Mouse (Mus musculus): ENCODE data around the gene Klf13. TPM values are rescaled to one million over a fixed set of nuclear protein-coding genes. Genes with fewer than 3 reads are reported as not detected.

Gene Klf13
- polyA plus RNA-seq, 1 experiment from 2014 or later = 27.5 TPM

DNA sequence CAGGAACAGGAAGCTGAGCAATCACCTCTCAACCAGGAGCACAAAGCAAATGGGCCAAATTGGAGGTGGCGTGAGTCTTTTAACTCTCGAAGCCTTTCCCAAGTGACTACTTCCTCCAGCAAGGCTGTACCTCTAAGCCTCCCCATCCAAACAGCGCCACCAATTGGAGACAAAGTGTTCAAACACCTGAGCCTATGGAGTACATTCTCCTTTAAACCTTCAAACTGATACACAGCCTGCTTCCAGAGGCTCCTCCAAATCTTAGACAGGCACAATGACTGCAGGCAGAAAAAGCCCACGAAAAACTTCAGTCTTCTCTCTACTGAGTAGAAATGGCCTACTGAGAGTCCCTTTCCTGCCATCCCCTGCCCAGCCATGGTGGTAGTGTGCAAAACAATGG, 38.9 kb upstream of the Klf13 start:
- Histone ChIP-seq H3K27ac (no peak overlapping the region), H3K9ac (ENCODE audit: low read depth, low read length) (no peak overlapping the region), H3K9me3 (replicated peaks; ENCODE audit: low read length) (no peaks in the 10 kb centered on the region), H3K4me3 (replicated peaks; ENCODE audit: low read depth, low read length) (no peak overlapping the region), H3K4me2 (ENCODE audit: low read length) (no peak overlapping the region), H3K27me3 (ENCODE audit: insufficient read depth, low read length) (no peaks in the 10 kb centered on the region), H3K4me1 (replicated peaks; ENCODE audit: insufficient read depth, low read length) (no peaks in the 10 kb centered on the region), H3K36me3 (ENCODE audit: insufficient read depth, low read length) (no peaks in the 10 kb centered on the region)
- no peak for ATAC-seq (replicated peaks; ENCODE audit: low FRiP score, low read depth)
- no peak for TF ChIP-seq CTCF (IDR thresholded peaks at IDR 0.05; ENCODE audit: low read depth)
- 87% methylated on average over 4 of the region's 4 CpGs for WGBS
- no peak for DNase-seq (ENCODE audit: low spot score)

DNA sequence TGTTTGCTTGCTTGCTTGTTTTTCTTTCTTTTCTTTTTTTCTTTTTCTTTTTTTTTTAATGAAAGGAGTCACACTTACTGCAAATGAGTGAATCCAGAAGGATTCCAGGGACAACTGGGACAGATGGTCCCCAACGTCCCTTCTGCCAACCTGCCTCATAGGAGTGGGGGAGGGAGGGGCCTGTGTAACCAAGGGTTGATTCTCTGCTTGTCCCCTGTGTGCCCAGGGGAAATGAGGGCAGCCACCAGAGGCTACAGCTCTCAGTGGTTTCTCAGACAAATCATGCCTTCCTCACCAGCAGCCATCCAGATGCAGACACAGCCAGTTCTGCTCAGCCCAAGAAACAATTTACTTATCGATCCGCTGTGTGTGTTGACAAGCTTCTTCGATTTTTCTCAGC, 32.3 kb upstream of the Klf13 start:
- ATAC-seq (replicated peaks; ENCODE audit: low FRiP score, low read depth) = no peak
- H3K36me3 ChIP-seq (ENCODE audit: insufficient read depth, low read length) = no peaks in the 10 kb centered on the region
- no peak for DNase-seq (ENCODE audit: low spot score)
- H3K4me1 ChIP-seq (replicated peaks; ENCODE audit: insufficient read depth, low read length) = no peaks in the 10 kb centered on the region
- 71% methylated on average over 4 of the region's 4 CpGs for WGBS
- H3K4me2 ChIP-seq (ENCODE audit: low read length) = no peak overlapping the region
- no peaks in the 10 kb centered on the region for H3K9me3 ChIP-seq (replicated peaks; ENCODE audit: low read length)
- TF ChIP-seq CTCF (IDR thresholded peaks at IDR 0.05; ENCODE audit: low read depth) = no peak
- no peaks in the 10 kb centered on the region for H3K27me3 ChIP-seq (ENCODE audit: insufficient read depth, low read length)
- H3K27ac ChIP-seq = no peak overlapping the region
- no peak overlapping the region for H3K9ac ChIP-seq (ENCODE audit: low read depth, low read length)
- H3K4me3 ChIP-seq (replicated peaks; ENCODE audit: low read depth, low read length) = no peak overlapping the region

DNA sequence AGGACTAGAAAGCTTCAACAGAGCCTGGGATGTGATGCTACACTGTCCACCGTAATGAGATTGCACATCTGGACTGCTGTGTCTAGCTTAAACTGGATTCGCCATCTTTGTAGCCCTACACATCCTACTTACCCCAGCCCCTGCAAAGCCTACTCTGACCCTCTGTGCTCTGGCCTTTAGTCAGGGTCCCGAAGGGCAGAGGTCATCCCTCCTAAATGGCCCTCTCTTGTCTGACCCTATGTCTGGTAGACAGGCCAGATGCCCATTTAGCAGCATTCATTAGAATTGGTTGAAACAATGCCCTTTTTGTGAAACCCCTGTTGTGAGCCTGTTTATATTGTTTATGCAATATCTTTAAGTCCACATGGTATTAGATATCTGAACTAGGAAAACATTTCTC, 31.2 kb upstream of the Klf13 start:
- Histone ChIP-seq H3K36me3 (ENCODE audit: insufficient read depth, low read length) (no peaks in the 10 kb centered on the region), H3K27ac (no peak overlapping the region), H3K4me3 (replicated peaks; ENCODE audit: low read depth, low read length) (no peak overlapping the region), H3K9ac (ENCODE audit: low read depth, low read length) (no peak overlapping the region), H3K9me3 (replicated peaks; ENCODE audit: low read length) (no peaks in the 10 kb centered on the region), H3K4me1 (replicated peaks; ENCODE audit: insufficient read depth, low read length) (no peaks in the 10 kb centered on the region), H3K4me2 (ENCODE audit: low read length) (no peak overlapping the region), H3K27me3 (ENCODE audit: insufficient read depth, low read length) (no peaks in the 10 kb centered on the region)
- WGBS = 77% methylated on average over 3 of the region's 3 CpGs
- DNase-seq (ENCODE audit: low spot score) = no peak
- no peak for ATAC-seq (replicated peaks; ENCODE audit: low FRiP score, low read depth)
- TF ChIP-seq CTCF (IDR thresholded peaks at IDR 0.05; ENCODE audit: low read depth) = no peak

DNA sequence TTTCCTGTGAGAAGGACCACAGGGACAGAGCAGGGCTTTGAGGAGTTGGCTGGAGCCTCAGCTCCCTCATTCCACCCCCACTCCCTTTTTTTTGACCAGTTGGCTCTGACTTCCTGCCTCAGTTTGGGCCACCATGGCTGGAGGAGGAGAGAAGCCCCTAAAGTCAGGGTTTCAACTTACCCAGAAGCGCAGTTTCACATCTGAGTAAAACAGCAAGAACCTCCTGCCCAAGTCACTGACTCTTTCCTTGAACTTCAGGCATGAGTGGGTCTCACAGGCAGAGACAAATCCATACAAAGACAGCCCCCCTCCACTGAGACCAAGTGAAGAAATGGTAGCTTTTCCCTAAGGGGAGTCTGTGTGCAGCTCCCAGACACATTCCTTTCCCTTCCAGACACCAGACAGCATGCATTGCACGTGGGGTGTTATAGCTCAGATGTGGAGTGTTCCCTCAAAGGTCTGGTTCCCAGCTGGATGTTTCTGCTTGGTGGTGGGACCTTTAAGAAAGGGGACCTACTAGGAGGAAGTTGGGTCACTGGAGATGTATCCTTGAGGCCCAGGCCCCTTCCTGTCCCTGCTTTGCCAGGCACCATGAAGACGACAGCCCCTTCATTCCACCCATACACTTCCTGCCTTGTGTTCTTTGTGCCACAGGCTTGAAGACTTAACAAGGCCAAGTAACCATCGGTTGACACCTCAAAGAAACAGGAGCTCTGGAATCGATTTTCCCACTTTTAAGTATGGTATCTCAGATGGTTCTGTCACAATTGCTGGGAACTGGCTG, 27.1 kb upstream of the Klf13 start:
- WGBS = 65% methylated on average over 5 of the region's 5 CpGs
- TF ChIP-seq CTCF (IDR thresholded peaks at IDR 0.05; ENCODE audit: low read depth) = no peak
- no peak overlapping the region for H3K27ac ChIP-seq
- H3K4me3 ChIP-seq (replicated peaks; ENCODE audit: low read depth, low read length) = no peak overlapping the region
- no peak overlapping the region for H3K9ac ChIP-seq (ENCODE audit: low read depth, low read length)
- no peak overlapping the region for H3K4me2 ChIP-seq (ENCODE audit: low read length)
- DNase-seq (ENCODE audit: low spot score) (no peak), ATAC-seq (replicated peaks; ENCODE audit: low FRiP score, low read depth) (no peak)
- H3K9me3 ChIP-seq (replicated peaks; ENCODE audit: low read length) = no peaks in the 10 kb centered on the region
- no peaks in the 10 kb centered on the region for H3K27me3 ChIP-seq (ENCODE audit: insufficient read depth, low read length)
- no peaks in the 10 kb centered on the region for H3K36me3 ChIP-seq (ENCODE audit: insufficient read depth, low read length)
- H3K4me1 ChIP-seq (replicated peaks; ENCODE audit: insufficient read depth, low read length) = no peaks in the 10 kb centered on the region

DNA sequence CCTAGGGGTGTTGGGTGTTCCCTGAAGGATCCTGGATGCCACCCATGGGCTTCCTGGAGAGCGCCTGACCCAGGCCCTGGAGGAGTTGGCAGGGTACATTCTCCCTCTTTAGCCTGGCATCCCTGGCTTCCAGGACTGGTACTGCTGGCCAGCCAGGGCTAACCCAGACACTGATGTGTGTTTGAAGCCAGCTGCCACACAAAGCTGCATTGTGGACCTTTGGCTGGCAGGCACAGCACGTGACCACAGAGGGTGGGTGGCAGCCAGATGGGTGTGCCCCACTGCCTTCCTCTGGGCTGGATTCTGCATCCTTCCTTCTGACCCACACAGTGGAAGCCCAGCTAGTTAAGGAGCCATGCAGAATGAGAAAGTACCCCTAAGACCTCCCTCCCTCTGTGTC, 26.4 kb upstream of the Klf13 start:
- Histone ChIP-seq H3K27me3 (ENCODE audit: insufficient read depth, low read length) (no peaks in the 10 kb centered on the region), H3K9me3 (replicated peaks; ENCODE audit: low read length) (no peaks in the 10 kb centered on the region), H3K27ac (no peak overlapping the region), H3K36me3 (ENCODE audit: insufficient read depth, low read length) (no peaks in the 10 kb centered on the region), H3K4me2 (ENCODE audit: low read length) (no peak overlapping the region), H3K4me1 (replicated peaks; ENCODE audit: insufficient read depth, low read length) (no peaks in the 10 kb centered on the region), H3K9ac (ENCODE audit: low read depth, low read length) (no peak overlapping the region), H3K4me3 (replicated peaks; ENCODE audit: low read depth, low read length) (no peak overlapping the region)
- ATAC-seq (replicated peaks; ENCODE audit: low FRiP score, low read depth) = no peak; the same call in 1 of the 2 replicates
- WGBS = 61% methylated on average over 2 of the region's 2 CpGs
- no peak for DNase-seq (ENCODE audit: low spot score)
- no peak for TF ChIP-seq CTCF (IDR thresholded peaks at IDR 0.05; ENCODE audit: low read depth)

DNA sequence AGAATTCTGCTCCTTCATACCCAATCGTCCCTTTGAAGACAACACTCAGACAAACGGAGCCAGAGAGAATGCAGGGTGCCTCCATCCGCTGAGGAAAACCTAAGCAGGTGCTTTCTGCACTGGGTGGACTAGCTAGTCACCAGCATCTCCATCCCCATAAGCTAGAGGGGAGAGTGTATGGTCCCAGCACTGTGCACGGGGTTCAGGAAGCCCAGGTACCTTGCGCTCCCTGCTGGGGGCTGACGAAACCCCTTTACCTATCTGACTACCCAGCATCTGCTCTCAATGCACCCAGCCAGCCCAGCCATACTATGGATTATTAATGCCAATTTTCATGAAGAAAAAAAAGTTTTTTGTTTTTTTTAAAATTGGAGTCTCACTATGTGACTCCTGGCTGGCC, 25.4 kb upstream of the Klf13 start:
- no peak for TF ChIP-seq CTCF (IDR thresholded peaks at IDR 0.05; ENCODE audit: low read depth)
- H3K4me1 ChIP-seq (replicated peaks; ENCODE audit: insufficient read depth, low read length) = no peaks in the 10 kb centered on the region
- ATAC-seq (replicated peaks; ENCODE audit: low FRiP score, low read depth) = no peak
- H3K4me3 ChIP-seq (replicated peaks; ENCODE audit: low read depth, low read length) = no peak overlapping the region
- H3K9ac ChIP-seq (ENCODE audit: low read depth, low read length) = no peak overlapping the region
- no peak overlapping the region for H3K27ac ChIP-seq
- no peak for DNase-seq (ENCODE audit: low spot score)
- no peaks in the 10 kb centered on the region for H3K9me3 ChIP-seq (replicated peaks; ENCODE audit: low read length)
- H3K4me2 ChIP-seq (ENCODE audit: low read length) = no peak overlapping the region
- WGBS = 82% methylated on average over 6 of the region's 6 CpGs
- H3K27me3 ChIP-seq (ENCODE audit: insufficient read depth, low read length) = no peaks in the 10 kb centered on the region
- H3K36me3 ChIP-seq (ENCODE audit: insufficient read depth, low read length) = no peaks in the 10 kb centered on the region

DNA sequence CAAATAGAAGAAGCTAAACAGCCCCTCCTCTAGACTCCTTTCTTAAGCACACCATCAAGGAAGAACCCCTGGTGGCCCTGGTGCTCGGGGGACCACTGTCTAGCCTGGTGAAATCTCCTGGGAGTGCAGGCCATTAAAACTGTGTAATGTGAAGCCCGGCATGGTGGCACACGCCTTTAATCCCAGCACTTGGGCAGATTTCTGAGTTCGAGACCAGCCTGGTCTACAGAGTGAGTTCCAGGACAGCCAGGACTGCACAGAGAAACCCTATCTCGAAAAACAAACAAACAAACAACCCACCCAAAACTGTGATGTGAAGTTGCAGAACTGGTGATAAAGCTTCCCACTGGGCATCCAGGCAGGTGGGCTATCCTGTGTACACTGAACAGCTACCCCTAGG, 24.9 kb upstream of the Klf13 start:
- TF ChIP-seq CTCF (IDR thresholded peaks at IDR 0.05; ENCODE audit: low read depth) = no peak
- WGBS = 68% methylated on average over 5 of the region's 5 CpGs
- Histone ChIP-seq H3K27ac (no peak overlapping the region), H3K4me2 (ENCODE audit: low read length) (no peak overlapping the region), H3K36me3 (ENCODE audit: insufficient read depth, low read length) (no peaks in the 10 kb centered on the region), H3K9ac (ENCODE audit: low read depth, low read length) (no peak overlapping the region), H3K4me1 (replicated peaks; ENCODE audit: insufficient read depth, low read length) (no peaks in the 10 kb centered on the region), H3K4me3 (replicated peaks; ENCODE audit: low read depth, low read length) (no peak overlapping the region), H3K27me3 (ENCODE audit: insufficient read depth, low read length) (no peaks in the 10 kb centered on the region), H3K9me3 (replicated peaks; ENCODE audit: low read length) (no peaks in the 10 kb centered on the region)
- ATAC-seq (replicated peaks; ENCODE audit: low FRiP score, low read depth) (no peak), DNase-seq (ENCODE audit: low spot score) (no peak)
